Mouse (Mus musculus): ENCODE measurements around the gene Akap12. TPM values are rescaled to one million over a fixed set of nuclear protein-coding genes. Genes with fewer than 3 reads are reported as not detected.

The Akap12 gene
- total RNA-seq, 2 experiments from 2014 or later, result 15.9 to 17.1 TPM

- no peak for DNase-seq (ENCODE audit: low spot score in 2 of 2)
Measured at GRCm38 (mm10) chr10:4282395-4282794, 16.2 kb downstream of the Akap12 start.

GRCm38 (mm10) chr10:4284781-4285180 is 18.6 kb downstream of the Akap12 start:
- DNase-seq (ENCODE audit: low spot score in 2 of 2), result no peak

DNA sequence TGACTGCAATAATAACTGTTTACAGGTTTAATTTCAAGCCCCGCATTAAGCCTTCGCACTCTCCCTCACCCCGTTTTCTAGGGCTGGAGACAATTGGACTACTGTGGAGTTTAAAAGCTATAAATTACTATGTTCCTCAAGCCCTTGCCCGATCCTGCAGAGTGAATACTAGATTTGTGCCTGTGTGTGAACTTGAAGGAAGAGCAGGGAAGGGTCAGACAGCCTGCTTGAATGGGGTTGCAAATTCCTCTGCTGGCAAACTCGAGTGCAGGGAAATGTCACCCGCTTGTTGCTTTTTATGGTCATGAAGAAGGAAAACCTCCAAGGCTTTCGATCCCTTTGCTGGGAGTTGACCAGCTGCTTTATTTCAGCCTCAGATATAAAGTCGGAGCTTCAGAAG is 19.6 kb downstream of the Akap12 start:
- DNase-seq (ENCODE audit: low spot score in 2 of 2), result no peak

- no peak for DNase-seq (ENCODE audit: low spot score in 2 of 2)
Measured at GRCm38 (mm10) chr10:4289171-4289570, 23.0 kb downstream of the Akap12 start.

- DNase-seq (ENCODE audit: low spot score in 2 of 2), result no peak
Measured at GRCm38 (mm10) chr10:4289636-4290035, 23.5 kb downstream of the Akap12 start.

DNA sequence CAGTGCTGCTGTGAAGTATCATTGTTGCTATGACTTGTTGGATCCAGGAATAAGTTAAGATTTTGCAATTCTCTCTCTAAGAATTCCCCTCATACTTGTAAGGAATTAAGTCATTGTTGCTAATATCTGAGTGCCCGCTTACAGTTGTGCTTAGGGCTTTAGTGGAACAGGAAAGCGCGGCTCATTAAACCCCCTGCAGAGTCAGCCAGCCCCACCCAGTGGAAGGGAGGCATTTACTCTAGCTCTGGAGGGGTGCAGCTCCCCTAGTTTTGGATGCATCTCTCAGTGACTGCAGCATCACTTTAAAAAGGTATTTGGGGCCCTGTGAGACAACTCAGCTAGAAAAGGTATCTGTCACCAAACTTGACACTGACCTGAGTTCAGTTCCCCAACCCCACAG is 24.0 kb downstream of the Akap12 start:
- no peak for DNase-seq (ENCODE audit: low spot score in 2 of 2)

- DNase-seq (ENCODE audit: low spot score in 2 of 2), result no peak
Measured at GRCm38 (mm10) chr10:4290561-4290960, 24.4 kb downstream of the Akap12 start.

GRCm38 (mm10) chr10:4293418-4293817 is 27.2 kb downstream of the Akap12 start:
- DNase-seq (ENCODE audit: low spot score in 2 of 2), result no peak

DNA sequence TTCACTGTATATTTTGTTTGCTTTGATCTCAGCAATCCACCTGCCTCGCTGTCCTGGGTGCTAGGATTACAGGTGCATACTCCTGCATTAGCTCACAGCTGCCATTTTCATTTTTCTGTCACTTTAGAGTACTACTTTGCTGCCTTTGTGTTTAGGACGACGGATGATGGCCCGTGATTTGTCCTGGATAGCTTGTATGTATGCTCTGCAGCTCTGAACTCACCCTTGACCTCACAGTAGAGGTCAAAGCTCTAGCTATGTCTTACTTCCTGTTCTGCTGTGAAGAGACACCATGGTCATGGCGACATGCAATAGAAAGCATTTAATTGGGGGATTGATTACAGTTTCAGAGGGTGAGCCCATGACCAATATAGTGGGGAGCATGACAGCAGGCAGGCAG is 37.4 kb downstream of the Akap12 start:
- DNase-seq (ENCODE audit: low spot score in 2 of 2), result no peak

DNA sequence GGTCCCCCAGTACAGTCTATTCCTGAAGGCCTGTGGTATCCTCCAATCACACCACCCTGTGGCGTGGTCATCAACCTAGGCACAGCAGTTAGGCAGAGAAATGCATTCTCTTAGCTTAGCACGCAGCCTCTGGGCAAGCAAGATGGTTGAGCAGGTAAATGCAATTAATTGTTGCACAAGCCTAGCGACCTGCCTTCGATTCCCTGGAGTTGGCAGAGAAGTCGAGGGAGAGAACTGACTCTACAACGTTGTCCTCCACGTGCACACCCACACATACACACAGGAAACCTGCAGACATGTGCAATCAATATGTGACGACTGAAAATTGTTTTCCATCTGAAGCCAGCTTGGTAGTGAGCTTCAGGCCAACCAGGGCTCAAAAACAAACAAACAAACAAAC is 57.7 kb downstream of the Akap12 start:
- DNase-seq (ENCODE audit: low spot score in 2 of 2), result no peak

GRCm38 (mm10) chr10:4325562-4325961 is 59.4 kb downstream of the Akap12 start:
- no peak for DNase-seq (ENCODE audit: low spot score in 2 of 2)

- no peak for DNase-seq (ENCODE audit: low spot score in 2 of 2)
Measured at GRCm38 (mm10) chr10:4327716-4328115, 61.5 kb downstream of the Akap12 start.

DNA sequence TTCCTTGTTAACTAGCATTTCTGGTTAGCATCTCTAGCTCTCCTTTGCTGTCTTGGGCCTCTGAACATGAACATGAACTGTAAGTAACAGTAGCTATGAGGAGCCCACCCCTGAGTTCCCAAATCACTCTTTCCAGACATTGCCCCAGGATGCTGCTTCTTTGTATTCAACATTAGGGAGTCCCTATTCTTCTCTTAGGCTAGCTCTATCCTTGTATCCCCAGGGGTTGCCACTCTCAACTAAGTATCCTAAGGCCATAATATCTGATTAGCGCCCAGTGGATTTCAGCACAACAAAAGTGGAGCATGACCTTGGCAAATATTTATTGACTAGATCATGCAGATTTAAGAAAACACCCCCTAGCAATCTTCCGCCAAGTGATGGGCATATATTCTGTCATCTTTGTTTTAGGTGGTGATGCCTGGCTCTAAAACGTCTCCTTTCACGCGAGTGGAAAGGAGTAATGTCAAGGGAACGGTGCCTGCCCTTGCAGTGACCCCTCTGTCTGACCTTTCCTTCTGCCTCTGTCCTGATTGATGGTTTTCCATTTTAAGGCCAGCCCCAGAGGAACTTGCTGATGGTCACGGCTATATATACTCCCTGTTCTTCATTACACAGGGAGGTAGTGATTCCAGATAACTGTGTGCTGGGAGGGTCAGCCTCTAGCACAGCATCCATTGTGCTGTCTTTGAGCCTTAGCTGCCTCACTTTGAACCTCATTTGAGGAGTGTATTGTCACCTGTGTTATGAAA is 66.2 kb downstream of the Akap12 start:
- DNase-seq (ENCODE audit: low spot score in 2 of 2), result no peak

GRCm38 (mm10) chr10:4333319-4333718 is 67.1 kb downstream of the Akap12 start:
- DNase-seq (ENCODE audit: low spot score in 2 of 2), result peak; percentile 51 to 62

DNA sequence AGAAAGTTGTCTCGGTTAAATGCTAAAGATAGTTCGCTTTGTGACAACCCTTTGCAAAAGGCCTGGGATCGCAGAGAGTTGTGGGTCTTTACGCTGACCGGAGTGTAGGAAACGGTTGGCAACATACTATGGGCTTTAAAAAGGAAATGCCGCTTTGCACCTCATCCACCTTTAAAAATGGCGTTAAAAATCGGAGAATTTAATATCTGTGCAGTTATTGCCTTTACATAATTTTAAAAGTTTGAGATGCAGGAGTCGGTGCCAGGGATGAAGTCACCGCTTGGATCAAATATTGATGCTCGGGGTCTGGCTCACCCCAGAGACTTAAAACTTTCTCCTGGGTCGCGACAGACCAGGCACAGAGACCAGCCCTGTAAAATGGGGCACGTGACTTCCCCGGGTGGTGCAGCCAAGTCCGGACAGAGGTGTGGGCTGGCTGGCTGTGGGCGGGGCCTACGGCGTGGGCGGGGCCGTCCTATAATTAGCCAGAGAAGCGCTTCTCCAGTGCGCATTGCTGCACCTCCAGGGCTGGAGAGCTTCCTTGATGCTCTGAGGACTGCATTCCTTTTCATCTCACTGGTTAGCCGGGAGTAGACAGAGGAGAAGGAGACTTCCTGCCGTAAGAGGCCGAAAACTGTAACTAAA is 68.0 kb downstream of the Akap12 start:
- peak; percentile 34 to 37 for DNase-seq (ENCODE audit: low spot score in 2 of 2)

DNA sequence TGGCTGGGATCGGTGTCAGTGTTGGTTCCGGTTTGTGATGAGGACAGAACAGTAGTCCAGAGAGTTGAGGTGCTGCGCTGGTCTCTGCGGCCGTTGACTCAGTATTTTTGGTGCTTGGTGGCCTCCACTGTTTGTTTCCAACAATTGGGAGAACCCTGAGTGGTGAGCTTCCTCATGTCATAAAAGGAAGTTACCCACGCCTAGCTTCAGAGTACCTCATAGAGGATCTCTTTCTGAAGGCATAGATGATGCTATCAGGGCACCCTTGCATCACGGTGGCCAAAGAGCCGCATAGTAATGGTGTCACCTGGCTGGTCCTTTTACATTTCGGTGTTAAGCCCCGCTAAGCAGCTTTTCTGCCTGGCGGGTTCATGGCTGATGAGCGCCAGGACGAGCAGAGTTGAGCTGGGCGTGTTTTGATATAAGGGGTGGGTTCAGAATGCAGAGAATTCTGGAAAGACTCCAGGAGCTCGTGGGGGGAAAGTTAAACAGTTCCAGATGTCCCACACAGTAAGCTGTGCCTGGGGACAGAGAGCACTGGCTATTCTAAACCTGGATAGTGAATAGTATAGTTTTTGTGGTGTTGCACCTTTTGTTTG is 72.8 kb downstream of the Akap12 start:
- no peak for DNase-seq (ENCODE audit: low spot score in 2 of 2)

- DNase-seq (ENCODE audit: low spot score in 2 of 2), result peak in 1 of 2 experiments; percentile 13
Measured at GRCm38 (mm10) chr10:4341430-4341829, 75.2 kb downstream of the Akap12 start.

GRCm38 (mm10) chr10:4346489-4347135 is 80.4 kb downstream of the Akap12 start:
- peak; percentile 85 to 90 for DNase-seq (ENCODE audit: low spot score in 2 of 2)

DNA sequence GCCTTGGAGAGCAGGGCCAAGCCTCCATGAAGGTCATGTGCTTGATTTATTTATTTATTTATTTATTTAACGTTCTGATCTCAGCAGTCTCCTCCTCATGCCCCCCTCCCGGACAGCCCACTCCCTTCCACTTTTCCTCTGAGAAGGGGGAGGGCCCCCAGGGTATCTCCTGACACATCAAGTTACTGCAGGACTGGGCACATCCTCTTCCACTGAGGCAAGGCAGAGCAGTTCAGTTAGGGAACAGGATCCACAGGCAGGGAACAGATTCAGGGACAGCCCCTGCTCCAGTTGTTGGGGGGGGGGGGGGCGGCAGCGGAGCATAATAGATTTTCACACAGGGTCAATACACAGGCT is 80.9 kb downstream of the Akap12 start:
- DNase-seq (ENCODE audit: low spot score in 2 of 2), result no peak

DNA sequence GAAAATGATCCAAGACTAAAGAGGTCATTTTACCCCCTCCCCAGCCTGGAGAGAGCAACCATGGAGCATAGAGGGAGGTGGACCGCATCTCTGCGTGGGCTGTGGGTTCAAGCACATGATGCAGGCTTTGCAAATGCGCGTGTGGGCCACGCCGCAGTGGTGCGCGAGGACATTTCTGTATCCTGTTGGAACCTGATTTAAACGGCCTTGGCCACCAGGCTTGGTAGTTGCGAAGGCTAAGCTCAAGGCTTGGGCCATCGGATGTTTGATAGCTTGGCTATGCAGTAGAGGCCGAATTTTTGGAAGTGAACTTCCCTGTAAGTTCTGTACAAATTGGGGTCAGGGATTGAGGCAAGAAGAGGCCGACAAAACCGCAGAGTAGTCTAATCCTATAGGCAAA is 81.4 kb downstream of the Akap12 start:
- no peak for DNase-seq (ENCODE audit: low spot score in 2 of 2)

- no peak for DNase-seq (ENCODE audit: low spot score in 2 of 2)
Measured at GRCm38 (mm10) chr10:4354371-4355260, 88.4 kb downstream of the Akap12 start.

Data from layer of hippocampus, postnatal 14 days (tissue).